Mouse (Mus musculus): ENCODE data around the gene Rap1gap2. TPM values are rescaled to one million over a fixed set of nuclear protein-coding genes. Genes with fewer than 3 reads are reported as not detected.
A peak's percentile ranks its signal among the peaks of the same experiment; 100 is the strongest.

The Rap1gap2 gene
- total and polyA plus RNA-seq, 2 experiments from 2014 or later = 12.1 to 49.1 TPM

DNA sequence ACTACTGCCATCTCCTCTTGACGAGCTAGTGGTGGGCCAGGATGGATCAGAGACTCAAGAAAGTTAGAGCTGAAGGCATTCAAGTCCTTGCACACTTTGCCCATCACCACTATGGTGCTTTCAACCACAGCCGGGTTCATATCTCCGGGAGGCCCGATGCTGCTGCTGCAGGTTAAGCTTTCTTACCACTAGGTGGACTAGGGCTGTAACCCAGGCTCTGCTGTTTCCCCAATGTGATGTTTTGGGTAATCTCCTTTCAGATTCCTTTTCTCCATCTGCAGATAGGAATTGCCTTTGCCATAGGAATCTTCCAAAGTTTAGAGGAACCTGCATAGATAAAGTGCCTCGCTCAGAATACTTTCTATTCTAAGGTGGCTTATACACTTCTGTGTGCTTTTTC lies 4.9 kb upstream of the Rap1gap2 start:
- 51% methylated on average over 5 of the region's 5 CpGs for WGBS
- no peak overlapping the region for H3K9ac ChIP-seq (replicated peaks; ENCODE audit: low read length, poor library complexity, severe bottlenecking)
- peaks cover 4% of the 10 kb centered on the region; the same call in 1 of the 2 replicates for H3K4me1 ChIP-seq (ENCODE audit: insufficient read depth, low read length)
- no peaks in the 10 kb centered on the region for H3K9me3 ChIP-seq (ENCODE audit: low read length)
- H3K27ac ChIP-seq (ENCODE audit: low read depth, low read length) = no peak overlapping the region
- DNase-seq (ENCODE audit: low spot score) (no peak), ATAC-seq (ENCODE audit: low FRiP score) (no peak)
- 0 out of 2 replicates have a peak, but pooled peaks have one; percentile 17 for TF ChIP-seq CTCF (IDR thresholded peaks at IDR 0.05)
- H3K4me2 ChIP-seq (ENCODE audit: low read depth, low read length, poor library complexity, severe bottlenecking) = no peak overlapping the region
- H3K27me3 ChIP-seq (ENCODE audit: insufficient read depth, low read length) = peaks cover 22% of the 10 kb centered on the region; the same call in 1 of the 2 replicates
- H3K36me3 ChIP-seq (ENCODE audit: insufficient read depth, low read length) = no peaks in the 10 kb centered on the region
- H3K4me3 ChIP-seq (ENCODE audit: low read depth, low read length) = no peak overlapping the region

- no peak for TF ChIP-seq CTCF (IDR thresholded peaks at IDR 0.05)
- H3K36me3 ChIP-seq (ENCODE audit: insufficient read depth, low read length) = no peaks in the 10 kb centered on the region
- WGBS = 62% methylated on average over 4 of the region's 4 CpGs
- H3K9ac ChIP-seq (replicated peaks; ENCODE audit: low read length, poor library complexity, severe bottlenecking) = no peak overlapping the region
- no peak for ATAC-seq (ENCODE audit: low FRiP score)
- H3K9me3 ChIP-seq (ENCODE audit: low read length) = no peaks in the 10 kb centered on the region
- no peak overlapping the region for H3K4me3 ChIP-seq (ENCODE audit: low read depth, low read length)
- no peaks in the 10 kb centered on the region; the same call in 1 of the 2 replicates for H3K4me1 ChIP-seq (ENCODE audit: insufficient read depth, low read length)
- peaks cover 28% of the 10 kb centered on the region; the same call in 1 of the 2 replicates for H3K27me3 ChIP-seq (ENCODE audit: insufficient read depth, low read length)
- no peak overlapping the region for H3K4me2 ChIP-seq (ENCODE audit: low read depth, low read length, poor library complexity, severe bottlenecking)
- no peak for DNase-seq (ENCODE audit: low spot score)
- no peak overlapping the region for H3K27ac ChIP-seq (ENCODE audit: low read depth, low read length)
Measured at GRCm38 (mm10) chr11:74613428-74613827, 2.7 kb upstream of the Rap1gap2 start.

DNA sequence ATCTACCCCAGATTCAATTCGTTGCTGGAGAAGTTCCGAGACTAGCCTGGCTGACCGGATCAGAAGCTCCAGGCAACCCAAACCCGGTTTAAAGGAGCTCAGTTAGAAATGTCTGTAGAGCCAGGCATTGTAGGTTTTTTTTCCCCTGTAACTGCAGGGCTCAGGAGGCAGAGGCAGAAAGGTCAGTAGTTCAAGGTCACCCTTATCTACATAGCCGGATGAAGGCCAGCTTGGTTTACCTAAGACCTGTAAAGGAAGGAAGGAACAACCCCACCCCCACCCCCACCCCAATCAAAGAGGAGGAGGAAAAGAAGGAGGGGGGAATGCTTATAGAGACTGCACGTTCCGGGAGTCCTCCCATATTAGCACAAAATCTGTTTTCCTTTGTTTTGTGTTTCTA lies 722 bp upstream of the Rap1gap2 start:
- no peak for DNase-seq (ENCODE audit: low spot score)
- no peak overlapping the region for H3K27ac ChIP-seq (ENCODE audit: low read depth, low read length)
- H3K4me1 ChIP-seq (ENCODE audit: insufficient read depth, low read length) = no peaks in the 10 kb centered on the region; the same call in 1 of the 2 replicates
- H3K9me3 ChIP-seq (ENCODE audit: low read length) = no peaks in the 10 kb centered on the region
- peak overlapping the region; percentile 96; the same call in 1 of the 2 replicates for H3K4me2 ChIP-seq (ENCODE audit: low read depth, low read length, poor library complexity, severe bottlenecking)
- H3K4me3 ChIP-seq (ENCODE audit: low read depth, low read length) = no peak overlapping the region
- TF ChIP-seq CTCF (IDR thresholded peaks at IDR 0.05) = no peak
- no peak overlapping the region for H3K9ac ChIP-seq (replicated peaks; ENCODE audit: low read length, poor library complexity, severe bottlenecking)
- WGBS = 22% methylated on average over 7 of the region's 7 CpGs
- H3K36me3 ChIP-seq (ENCODE audit: insufficient read depth, low read length) = no peaks in the 10 kb centered on the region
- H3K27me3 ChIP-seq (ENCODE audit: insufficient read depth, low read length) = peaks cover 28% of the 10 kb centered on the region; the same call in 1 of the 2 replicates
- no peak for ATAC-seq (ENCODE audit: low FRiP score)

GRCm38 (mm10) chr11:74610068-74610467 lies 647 bp downstream of the Rap1gap2 start:
- Histone ChIP-seq H3K36me3 (ENCODE audit: insufficient read depth, low read length) (no peaks in the 10 kb centered on the region), H3K4me2 (ENCODE audit: low read depth, low read length, poor library complexity, severe bottlenecking) (peak overlapping the region; percentile 96), H3K9ac (replicated peaks; ENCODE audit: low read length, poor library complexity, severe bottlenecking) (no peak overlapping the region; the same call in 1 of the 2 replicates), H3K4me3 (ENCODE audit: low read depth, low read length) (peak overlapping the region; percentile 53), H3K27ac (ENCODE audit: low read depth, low read length) (no peak overlapping the region), H3K27me3 (ENCODE audit: insufficient read depth, low read length) (peaks cover 25% of the 10 kb centered on the region; the same call in 1 of the 2 replicates), H3K9me3 (ENCODE audit: low read length) (no peaks in the 10 kb centered on the region), H3K4me1 (ENCODE audit: insufficient read depth, low read length) (no peaks in the 10 kb centered on the region; the same call in 1 of the 2 replicates)
- 25% methylated on average over 5 of the region's 5 CpGs for WGBS
- ATAC-seq (ENCODE audit: low FRiP score) (no peak), DNase-seq (ENCODE audit: low spot score) (no peak)
- no peak for TF ChIP-seq CTCF (IDR thresholded peaks at IDR 0.05)

DNA sequence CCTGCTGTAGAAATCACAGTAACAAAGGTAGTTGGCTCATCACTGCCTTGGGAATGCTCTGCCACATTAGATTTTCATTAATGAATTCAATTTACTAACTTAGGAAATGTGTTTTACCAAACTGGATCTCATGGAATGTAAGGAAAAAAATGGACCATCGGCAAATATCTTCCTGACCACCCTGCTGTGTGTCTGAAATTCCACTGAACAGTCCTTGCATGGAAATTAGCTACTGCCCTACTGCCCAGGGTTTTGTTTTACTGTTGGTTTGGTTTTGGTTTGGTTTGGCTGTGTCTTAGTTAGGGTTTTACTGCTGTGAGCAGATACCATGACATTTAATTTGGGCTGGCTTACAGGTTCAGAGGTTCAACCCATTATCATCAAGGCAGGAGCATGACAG lies 8.4 kb downstream of the Rap1gap2 start:
- no peak for TF ChIP-seq CTCF (IDR thresholded peaks at IDR 0.05)
- WGBS = 79% methylated on average over 1 of the region's 1 CpGs
- DNase-seq (ENCODE audit: low spot score) = no peak
- H3K27me3 ChIP-seq (ENCODE audit: insufficient read depth, low read length) = no peaks in the 10 kb centered on the region
- no peak overlapping the region for H3K4me2 ChIP-seq (ENCODE audit: low read depth, low read length, poor library complexity, severe bottlenecking)
- ATAC-seq (ENCODE audit: low FRiP score) = no peak
- H3K4me3 ChIP-seq (ENCODE audit: low read depth, low read length) = no peak overlapping the region
- no peaks in the 10 kb centered on the region for H3K9me3 ChIP-seq (ENCODE audit: low read length)
- H3K9ac ChIP-seq (replicated peaks; ENCODE audit: low read length, poor library complexity, severe bottlenecking) = no peak overlapping the region
- H3K27ac ChIP-seq (ENCODE audit: low read depth, low read length) = no peak overlapping the region
- H3K36me3 ChIP-seq (ENCODE audit: insufficient read depth, low read length) = no peaks in the 10 kb centered on the region
- no peaks in the 10 kb centered on the region for H3K4me1 ChIP-seq (ENCODE audit: insufficient read depth, low read length)

DNA sequence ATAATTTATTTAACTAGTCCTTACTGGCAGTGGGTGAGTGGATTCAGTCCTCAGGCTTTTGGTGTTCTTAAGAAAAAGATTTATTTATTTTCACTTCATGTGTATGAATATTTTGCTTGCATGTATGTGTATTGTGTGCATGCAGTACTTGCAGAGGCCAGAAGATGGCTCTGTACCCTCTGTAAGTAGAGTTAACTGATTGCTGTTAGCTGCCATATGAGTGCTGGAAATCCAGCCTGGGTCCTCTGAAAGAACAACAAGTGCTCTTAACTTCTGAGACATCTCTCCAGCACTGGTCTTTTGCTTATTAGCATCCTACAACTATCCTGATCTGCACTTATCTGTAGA lies 12.8 kb downstream of the Rap1gap2 start:
- TF ChIP-seq CTCF (IDR thresholded peaks at IDR 0.05) = peak; percentile 23

More for the DNA sequence above, 12.8 kb downstream of the Rap1gap2 start:
- H3K4me1 ChIP-seq (ENCODE audit: insufficient read depth, low read length) = no peaks in the 10 kb centered on the region
- H3K27ac ChIP-seq (ENCODE audit: low read depth, low read length) = no peak overlapping the region
- H3K4me2 ChIP-seq (ENCODE audit: low read depth, low read length, poor library complexity, severe bottlenecking) = no peak overlapping the region
- no peak for DNase-seq (ENCODE audit: low spot score)
- H3K9ac ChIP-seq (replicated peaks; ENCODE audit: low read length, poor library complexity, severe bottlenecking) = no peak overlapping the region
- no peak for ATAC-seq (ENCODE audit: low FRiP score)
- no peak overlapping the region for H3K4me3 ChIP-seq (ENCODE audit: low read depth, low read length)
- H3K36me3 ChIP-seq (ENCODE audit: insufficient read depth, low read length) = no peaks in the 10 kb centered on the region
- H3K9me3 ChIP-seq (ENCODE audit: low read length) = no peaks in the 10 kb centered on the region
- no peaks in the 10 kb centered on the region for H3K27me3 ChIP-seq (ENCODE audit: insufficient read depth, low read length)
